Mouse (Mus musculus): ENCODE results near the gene Cdc6. TPM values are rescaled to one million over a fixed set of nuclear protein-coding genes. Genes with fewer than 3 reads are reported as not detected.
A peak's percentile ranks its signal among the peaks of the same experiment; 100 is the strongest.
"Not testable (repeated sequence)": the region's sequence is repeated elsewhere in the genome, so short reads cannot be mapped to it uniquely, and the experiment has no call there.

Cdc6 gene
- polyA plus RNA-seq, 1 experiment from 2014 or later: 38.0 TPM

DNA sequence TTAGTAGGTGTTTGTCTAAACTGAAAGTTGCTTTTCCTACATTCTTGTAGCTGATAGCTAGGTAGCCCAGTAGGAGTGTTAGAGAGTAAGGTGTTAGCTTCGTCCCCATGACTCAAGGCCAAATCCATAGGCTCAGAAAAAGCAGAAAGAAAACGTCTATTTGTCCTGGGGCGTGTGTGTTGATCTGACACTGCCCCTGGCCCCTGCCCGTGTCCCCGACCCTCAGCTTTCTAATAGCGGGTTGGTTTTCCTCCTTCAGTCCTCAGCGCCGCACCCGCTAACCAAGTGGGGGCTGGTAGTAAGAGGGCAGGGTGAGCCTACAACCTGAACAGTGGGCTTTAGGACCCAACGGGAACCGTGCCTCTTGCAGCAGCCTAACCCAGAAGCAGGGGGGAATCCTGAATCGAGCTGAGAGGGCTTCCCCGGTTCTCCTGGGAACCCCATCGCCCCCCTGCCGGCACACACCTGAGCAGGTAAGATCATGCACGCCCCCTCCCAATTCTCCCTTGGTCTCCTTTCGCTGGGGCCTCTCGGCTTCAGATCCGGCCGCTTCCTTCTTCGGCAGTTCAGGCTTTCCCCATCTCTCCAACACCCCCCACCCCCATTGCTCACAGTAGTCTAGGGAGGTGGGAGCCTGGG, 20.0 kb downstream of the Cdc6 start, which contains the start of gene Rara:
Gene Rara, plus strand, starts transcription at position 381 of the 639 bp plus-strand sequence.
- Histone ChIP-seq H3K9ac (peak within 1 kb of the TSS; percentile 64), H3K27ac (0 out of 2 replicates have a peak within 1 kb of the TSS, but pooled peaks have one; percentile 67), H3K9me3 (no peaks in the 10 kb centered on the region), H3K4me3 (replicated peaks) (peak within 1 kb of the TSS; percentile 51), H3K4me1 (peaks cover 89% of the 10 kb centered on the region), H3K36me3 (replicated peaks) (no peaks in the 10 kb centered on the region), H3K4me2 (peak within 1 kb of the TSS; percentile 79), H3K27me3 (peaks cover 15% of the 10 kb centered on the region)
- WGBS: 8% methylated on average over 21 of the region's 21 CpGs
- no peak for ATAC-seq (ENCODE audit: low FRiP score)

DNA sequence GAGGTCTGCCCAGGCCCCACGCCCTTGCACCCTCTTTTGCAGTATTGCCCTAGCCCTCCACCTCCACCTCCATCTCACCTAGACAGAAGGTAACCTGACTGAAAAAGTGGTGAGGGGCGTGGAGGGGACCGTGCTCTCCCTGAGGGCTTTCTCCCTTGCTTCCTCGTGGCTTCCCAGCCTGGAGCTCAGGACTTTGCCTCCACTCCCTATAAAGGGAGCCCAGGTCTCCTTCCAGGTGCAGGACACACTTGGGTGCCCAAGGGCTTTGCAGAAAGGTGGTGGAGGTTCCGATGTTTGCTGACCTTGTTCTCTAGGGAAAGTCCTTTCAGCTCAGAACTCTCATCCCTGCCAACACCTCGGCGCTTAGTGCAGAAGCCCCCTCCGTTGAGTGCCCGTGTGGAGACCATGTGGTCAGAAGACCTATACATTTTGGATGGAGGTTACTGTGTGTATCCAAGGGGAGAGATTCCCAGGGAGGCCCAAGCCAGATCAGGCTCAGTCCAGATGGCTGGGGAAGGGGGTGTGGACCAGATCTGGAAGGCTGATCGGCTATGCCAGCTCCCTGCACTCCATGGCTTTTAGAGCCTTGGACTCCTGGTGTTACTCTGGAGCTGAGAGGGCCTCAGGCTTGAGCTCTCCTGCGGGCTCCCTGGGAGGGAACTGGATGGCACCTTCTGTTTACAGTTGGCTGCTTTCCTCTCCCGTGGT, 20.7 kb downstream of the Cdc6 start:
- Histone ChIP-seq H3K4me3 (replicated peaks) (peak overlapping the region; percentile 51), H3K27ac (no peak overlapping the region), H3K9ac (peak overlapping the region; percentile 64), H3K4me1 (peaks cover 93% of the 10 kb centered on the region), H3K36me3 (replicated peaks) (no peaks in the 10 kb centered on the region), H3K4me2 (peak overlapping the region; percentile 79), H3K27me3 (peaks cover 18% of the 10 kb centered on the region), H3K9me3 (no peaks in the 10 kb centered on the region)
- no peak for ATAC-seq (ENCODE audit: low FRiP score)
- WGBS: 14% methylated on average over 12 of the region's 12 CpGs

DNA sequence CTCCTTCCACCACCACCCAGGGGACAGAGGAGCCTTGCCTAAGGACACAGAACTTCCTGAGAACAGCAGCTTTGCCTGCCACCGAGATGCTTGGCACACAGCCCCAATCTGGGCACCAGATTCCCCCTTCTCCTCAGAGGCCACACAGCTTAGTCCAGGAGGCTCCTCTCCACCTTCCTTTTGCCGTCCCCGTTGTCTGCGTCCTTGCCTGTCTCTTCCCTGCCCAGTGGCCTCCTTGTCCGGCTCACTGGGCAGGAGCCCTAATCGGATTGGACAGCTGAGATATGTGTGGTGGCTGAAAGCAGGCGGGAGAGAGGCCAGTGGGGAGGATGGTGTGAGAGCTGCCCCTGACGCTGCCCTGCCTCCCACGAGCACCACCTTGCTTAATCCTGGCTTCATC, 21.9 kb downstream of the Cdc6 start:
- Histone ChIP-seq H3K9me3 (no peaks in the 10 kb centered on the region), H3K27me3 (peaks cover 29% of the 10 kb centered on the region), H3K4me1 (peaks cover 89% of the 10 kb centered on the region), H3K4me2 (peak overlapping the region; percentile 79), H3K27ac (peak overlapping the region; percentile 54), H3K36me3 (replicated peaks) (no peaks in the 10 kb centered on the region), H3K4me3 (replicated peaks) (no peak overlapping the region), H3K9ac (peak overlapping the region; percentile 39; the same call in 1 of the 2 replicates)
- ATAC-seq (ENCODE audit: low FRiP score): no peak
- 4% methylated on average over 9 of the region's 9 CpGs for WGBS

DNA sequence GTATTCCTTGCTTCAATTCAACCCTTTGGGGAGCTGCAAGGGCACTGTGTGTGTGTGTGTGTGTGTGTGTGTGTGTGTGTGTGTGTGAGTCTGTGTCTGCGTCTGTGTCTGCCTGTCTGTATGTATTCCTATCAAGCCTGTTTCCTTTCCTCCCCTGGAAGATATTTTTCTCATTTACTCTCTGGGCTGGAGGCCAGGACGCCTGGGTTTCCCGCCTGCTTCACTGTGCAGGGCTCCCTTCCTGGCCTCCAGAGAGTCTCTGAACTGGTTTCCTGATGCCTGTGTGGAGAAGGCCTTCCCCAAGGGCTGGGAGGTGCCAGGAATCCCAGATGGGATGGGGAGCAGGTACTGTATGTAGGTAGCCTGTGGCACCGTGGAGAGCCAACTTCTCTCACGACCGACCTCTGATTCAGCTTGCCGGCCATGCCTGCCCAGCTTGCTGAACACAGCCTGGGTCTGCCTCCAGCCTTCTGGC, 22.6 kb downstream of the Cdc6 start:
- H3K4me2 ChIP-seq: peak overlapping the region; percentile 79; the same call in 1 of the 2 replicates
- 59% methylated on average over 7 of the region's 7 CpGs for WGBS

DNA sequence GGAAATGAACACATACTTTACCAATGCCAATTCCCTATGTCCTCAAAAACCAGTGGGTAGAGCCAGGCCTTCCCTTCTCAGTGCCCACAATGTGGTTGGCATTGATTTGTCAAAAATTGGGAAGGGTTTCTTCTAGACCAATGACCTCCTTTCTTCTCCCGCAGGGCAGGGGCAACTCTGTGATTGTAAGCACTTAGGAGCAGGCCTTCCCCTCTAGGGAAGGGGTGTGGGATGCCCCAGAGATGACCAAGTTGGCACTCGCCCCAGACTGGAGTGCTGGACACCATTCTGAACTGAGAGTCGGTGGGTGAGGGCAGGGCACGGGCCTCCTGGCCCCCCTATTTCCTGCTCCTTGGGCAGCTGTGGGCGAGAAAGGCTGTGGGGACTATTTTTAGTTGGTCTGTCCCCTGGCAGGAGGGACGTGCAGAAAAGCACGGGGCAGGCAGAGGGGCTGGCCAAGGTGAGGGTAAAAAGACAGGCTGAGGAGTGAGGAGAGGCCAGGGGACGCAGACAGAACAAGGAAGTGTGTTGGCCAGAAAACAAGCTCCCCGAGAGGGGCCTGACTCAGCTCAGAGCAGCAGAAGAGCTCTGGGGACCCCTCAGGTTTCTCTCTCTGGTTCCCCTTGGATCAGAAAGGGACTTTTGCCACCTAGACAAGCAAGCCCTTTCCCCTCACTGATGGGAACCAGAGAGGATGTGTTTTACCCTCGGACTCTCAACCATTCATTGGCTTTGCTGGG, 23.3 kb downstream of the Cdc6 start:
- Histone ChIP-seq H3K4me3 (replicated peaks) (no peak overlapping the region), H3K4me2 (no peak overlapping the region), H3K27ac (0 out of 2 replicates have a peak overlapping the region, but pooled peaks have one; percentile 54), H3K27me3 (peaks cover 36% of the 10 kb centered on the region), H3K9me3 (no peaks in the 10 kb centered on the region), H3K4me1 (peaks cover 77% of the 10 kb centered on the region), H3K36me3 (replicated peaks) (no peaks in the 10 kb centered on the region), H3K9ac (0 out of 2 replicates have a peak overlapping the region, but pooled peaks have one; percentile 25)
- WGBS: 54% methylated on average over 10 of the region's 10 CpGs
- no peak for ATAC-seq (ENCODE audit: low FRiP score)

More for the DNA sequence above, 22.6 kb downstream of the Cdc6 start:
- Histone ChIP-seq H3K4me3 (replicated peaks) (no peak overlapping the region), H3K4me1 (peaks cover 83% of the 10 kb centered on the region), H3K9ac (0 out of 2 replicates have a peak overlapping the region, but pooled peaks have one; percentile 2), H3K9me3 (no peaks in the 10 kb centered on the region), H3K27me3 (peaks cover 31% of the 10 kb centered on the region), H3K36me3 (replicated peaks) (no peaks in the 10 kb centered on the region), H3K27ac (peak overlapping the region; percentile 54; the same call in 1 of the 2 replicates)
- ATAC-seq (ENCODE audit: low FRiP score): no peak

DNA sequence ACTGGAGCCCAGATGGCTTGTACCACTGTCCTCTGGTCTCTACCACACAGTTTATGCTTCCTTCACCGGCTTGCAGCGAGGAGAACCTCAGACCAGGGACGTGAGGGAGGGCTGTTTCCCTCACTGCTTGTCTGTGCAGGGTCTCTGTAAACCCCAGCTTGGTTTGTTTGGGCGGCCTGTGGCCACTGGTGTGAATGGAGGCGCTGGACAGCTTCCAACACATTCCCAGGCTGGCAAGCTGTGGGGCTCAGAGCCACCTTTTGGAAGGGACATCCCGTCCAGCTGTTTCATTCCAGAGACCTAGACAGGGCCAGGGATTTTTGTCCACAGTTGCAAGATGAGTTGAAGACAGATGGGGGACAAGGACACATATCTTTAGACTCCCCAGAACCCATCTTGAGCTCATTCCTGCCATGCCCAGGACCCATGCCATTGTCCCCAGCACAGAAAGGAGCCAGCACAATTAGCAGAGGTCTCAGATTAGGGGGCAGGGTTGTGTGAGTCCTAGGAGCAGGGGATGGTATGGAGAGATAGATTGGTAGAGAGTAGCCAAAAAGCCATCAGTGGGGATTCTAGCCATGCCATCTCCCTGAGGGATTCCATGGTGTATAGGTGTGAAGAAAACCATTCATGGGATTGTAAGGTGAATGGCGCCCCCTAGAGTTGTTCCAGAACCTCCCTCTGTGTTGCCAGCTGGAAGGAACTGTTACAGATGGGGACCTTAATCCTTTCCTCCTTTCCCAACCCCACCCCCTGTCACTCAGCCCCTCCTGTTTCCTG, 24.1 kb downstream of the Cdc6 start:
- ATAC-seq (ENCODE audit: low FRiP score): no peak
- Histone ChIP-seq H3K4me2 (0 out of 2 replicates have a peak overlapping the region, but pooled peaks have one; percentile 10), H3K27ac (0 out of 2 replicates have a peak overlapping the region, but pooled peaks have one; percentile 54), H3K4me3 (replicated peaks) (no peak overlapping the region), H3K36me3 (replicated peaks) (no peaks in the 10 kb centered on the region), H3K9me3 (no peaks in the 10 kb centered on the region), H3K9ac (no peak overlapping the region), H3K27me3 (peaks cover 44% of the 10 kb centered on the region), H3K4me1 (peaks cover 77% of the 10 kb centered on the region)
- 31% methylated on average over 7 of the region's 7 CpGs for WGBS

DNA sequence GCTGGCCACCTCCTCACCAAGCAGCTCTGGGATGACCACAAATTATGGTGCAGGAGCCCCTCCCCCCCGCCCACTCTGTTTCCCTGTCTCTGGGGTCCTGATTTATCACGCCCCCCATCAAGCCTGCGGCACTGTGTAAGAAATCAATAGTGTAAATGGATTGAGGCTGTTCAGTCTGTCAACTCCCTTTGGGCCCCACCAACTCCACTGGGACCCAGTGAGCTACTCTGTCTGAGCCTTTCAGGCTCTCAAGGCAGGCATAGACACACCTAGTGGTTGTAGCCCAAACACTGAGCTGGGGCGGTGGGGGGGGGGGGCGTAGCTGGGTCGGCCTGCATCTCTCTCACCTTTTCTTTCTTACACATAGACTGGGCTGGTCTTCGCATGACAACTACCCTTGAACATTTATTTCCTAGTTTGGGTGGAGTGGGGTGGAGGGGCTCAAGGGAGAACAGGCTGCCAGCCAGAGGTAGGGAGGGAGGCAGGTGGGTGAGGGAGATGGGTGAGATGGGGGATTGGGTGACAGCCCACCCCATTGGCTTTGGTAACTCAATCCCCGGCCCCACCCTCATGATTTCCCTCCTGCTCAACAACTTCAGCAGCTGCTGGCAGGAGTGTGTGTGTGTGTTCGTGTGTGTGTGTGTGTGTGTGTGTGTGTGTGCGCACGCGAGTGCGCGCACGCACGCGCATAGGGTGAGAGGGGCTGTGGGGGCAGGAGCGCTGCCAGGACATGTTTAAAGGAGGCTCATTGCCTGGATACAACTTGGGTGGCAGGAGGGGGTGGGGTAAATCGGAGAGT, 24.9 kb downstream of the Cdc6 start:
- no peaks in the 10 kb centered on the region for H3K36me3 ChIP-seq (replicated peaks)
- peaks cover 44% of the 10 kb centered on the region for H3K27me3 ChIP-seq
- H3K27ac ChIP-seq: no peak overlapping the region
- H3K4me2 ChIP-seq: peak overlapping the region; percentile 10; the same call in 1 of the 2 replicates
- no peaks in the 10 kb centered on the region for H3K9me3 ChIP-seq
- H3K4me1 ChIP-seq: peaks cover 78% of the 10 kb centered on the region
- WGBS: 53% methylated on average over 19 of the region's 19 CpGs
- ATAC-seq (ENCODE audit: low FRiP score): no peak
- no peak overlapping the region for H3K4me3 ChIP-seq (replicated peaks)
- H3K9ac ChIP-seq: 0 out of 2 replicates have a peak overlapping the region, but pooled peaks have one; percentile 12

DNA sequence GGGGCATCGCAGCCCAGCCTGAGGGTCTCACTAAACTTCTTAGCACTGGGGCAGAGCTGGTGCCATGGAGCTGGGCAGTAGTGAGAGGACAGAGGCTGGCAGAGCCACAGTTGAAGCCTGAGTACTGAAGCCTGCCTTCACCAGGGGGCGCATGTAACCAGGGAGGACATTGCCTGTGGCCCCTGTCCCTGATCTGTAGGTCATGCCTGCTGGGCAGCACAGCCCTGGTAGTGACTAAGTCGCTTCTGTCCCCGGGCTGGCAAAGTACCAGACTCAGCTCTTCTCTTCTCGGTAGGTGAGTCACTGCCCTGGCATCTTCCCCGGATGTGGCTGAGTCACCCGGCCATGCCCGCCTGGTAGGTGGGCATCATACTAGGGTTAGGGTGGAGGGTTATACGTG, 25.6 kb downstream of the Cdc6 start:
- peak overlapping the region; percentile 6; the same call in 1 of the 2 replicates for H3K4me2 ChIP-seq
- ATAC-seq (ENCODE audit: low FRiP score): no peak
- no peaks in the 10 kb centered on the region for H3K36me3 ChIP-seq (replicated peaks)
- 0 out of 2 replicates have a peak overlapping the region, but pooled peaks have one; percentile 12 for H3K9ac ChIP-seq
- H3K27me3 ChIP-seq: peaks cover 46% of the 10 kb centered on the region
- no peak overlapping the region for H3K27ac ChIP-seq
- no peaks in the 10 kb centered on the region for H3K9me3 ChIP-seq
- peaks cover 77% of the 10 kb centered on the region for H3K4me1 ChIP-seq
- 52% methylated on average over 9 of the region's 9 CpGs for WGBS
- no peak overlapping the region for H3K4me3 ChIP-seq (replicated peaks)

DNA sequence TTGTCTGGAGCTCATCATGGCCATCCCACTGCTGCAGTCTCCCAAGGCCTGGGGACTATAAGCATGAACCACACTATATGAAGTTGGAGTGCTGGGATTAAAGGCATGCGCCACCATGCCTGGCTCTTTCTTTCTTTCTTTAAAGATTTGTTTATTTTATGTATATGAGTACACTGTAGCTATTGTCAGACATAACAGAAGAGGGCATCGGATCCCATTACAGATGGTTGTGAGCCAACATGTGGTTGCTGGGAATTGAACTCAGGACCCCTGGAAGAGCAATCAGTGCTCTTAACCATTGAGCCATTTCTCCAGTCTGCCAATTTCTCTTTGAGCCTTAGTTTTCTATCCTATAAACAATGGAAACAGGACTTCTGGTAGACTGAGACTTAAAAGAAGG, 26.2 kb downstream of the Cdc6 start:
- not testable (repeated sequence) for H3K4me2 ChIP-seq

DNA sequence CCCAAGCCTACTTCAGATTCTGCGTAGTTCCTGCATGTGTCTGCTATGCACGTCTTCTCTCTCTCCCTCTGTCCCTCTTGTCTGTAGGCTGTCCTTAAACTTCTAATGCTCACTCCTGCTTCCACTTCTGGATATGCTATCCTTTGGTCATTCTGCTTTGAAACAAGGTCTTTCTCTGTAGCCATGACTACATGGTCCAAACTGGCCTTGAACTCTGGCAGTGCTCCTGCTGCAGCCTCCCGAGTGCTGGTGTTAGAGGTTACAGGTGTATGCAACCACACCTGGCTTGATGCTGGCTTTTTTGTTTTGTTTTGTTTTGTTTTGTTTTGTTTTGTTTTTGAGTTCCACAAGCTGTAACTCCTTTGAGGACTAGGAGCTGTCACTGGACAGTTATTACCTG, 26.8 kb downstream of the Cdc6 start:
- Histone ChIP-seq H3K27ac (no peak overlapping the region), H3K4me3 (replicated peaks) (no peak overlapping the region), H3K27me3 (peaks cover 45% of the 10 kb centered on the region), H3K4me1 (peaks cover 77% of the 10 kb centered on the region), H3K4me2 (no peak overlapping the region), H3K36me3 (replicated peaks) (no peaks in the 10 kb centered on the region), H3K9ac (no peak overlapping the region), H3K9me3 (no peaks in the 10 kb centered on the region)
- WGBS: 96% methylated on average over 3 of the region's 3 CpGs
- no peak for ATAC-seq (ENCODE audit: low FRiP score)

More for the DNA sequence above, 26.2 kb downstream of the Cdc6 start:
- Histone ChIP-seq H3K4me1 (peaks cover 77% of the 10 kb centered on the region), H3K27me3 (peaks cover 46% of the 10 kb centered on the region)
- H3K9ac ChIP-seq; H3K36me3 ChIP-seq (replicated peaks); H3K4me3 ChIP-seq (replicated peaks); H3K27ac ChIP-seq; ATAC-seq (ENCODE audit: low FRiP score); H3K9me3 ChIP-seq: not testable (repeated sequence)
- WGBS: 91% methylated on average over 2 of the region's 2 CpGs

DNA sequence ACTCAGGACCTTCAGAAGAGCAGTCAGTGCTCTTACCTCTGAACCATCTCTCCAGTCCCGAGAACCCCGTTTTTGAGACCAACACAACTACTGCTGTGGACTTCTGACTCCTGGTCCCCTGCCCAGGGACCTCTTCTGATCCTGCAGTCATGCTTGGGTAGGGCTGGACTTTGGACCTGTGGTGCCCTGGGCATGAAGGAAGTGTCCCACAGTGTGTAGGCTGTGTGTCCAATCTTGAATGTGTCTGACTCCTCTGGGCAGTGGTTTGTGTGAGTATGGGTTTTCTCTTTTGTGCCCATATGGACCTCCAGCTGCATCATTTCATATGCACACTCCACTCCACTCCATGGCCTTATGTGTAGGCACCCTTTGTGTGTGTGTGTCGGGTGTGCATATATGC, 27.5 kb downstream of the Cdc6 start:
- no peak for ATAC-seq (ENCODE audit: low FRiP score)
- Histone ChIP-seq H3K27ac (no peak overlapping the region), H3K36me3 (replicated peaks) (no peaks in the 10 kb centered on the region), H3K4me3 (replicated peaks) (no peak overlapping the region), H3K9ac (no peak overlapping the region), H3K4me1 (peaks cover 77% of the 10 kb centered on the region), H3K9me3 (no peaks in the 10 kb centered on the region), H3K4me2 (no peak overlapping the region), H3K27me3 (peaks cover 44% of the 10 kb centered on the region)
- 89% methylated on average over 3 of the region's 3 CpGs for WGBS
